Mouse (Mus musculus) CH12.LX (cell line): ENCODE results near the gene Rsbn1. TPM values are rescaled to one million over a fixed set of nuclear protein-coding genes. Genes with fewer than 3 reads are reported as not detected.

Experiments
- DNase-seq: peaks from one replicate; pipeline ENCODE4 v3.0.0-alpha.2; 2013; ENCODE audit errors: extremely low read depth
- H3K27ac ChIP-seq: 2 replicates; pipeline ENCODE4 v1.5.1; 2012; ENCODE audit warnings: low read depth, mild to moderate bottlenecking, control low read depth, moderate library complexity; ENCODE audit not compliant: insufficient read depth
- H3K27me3 ChIP-seq: replicated peaks from 2 replicates; pipeline ENCODE3; 2012; ENCODE audit warnings: inconsistent platforms
- H3K36me3 ChIP-seq, 2 experiments: replicated peaks in 1 of 2; 2 replicates each; pipeline versions ENCODE3 to v1.6.1; 2012; ENCODE audit warnings: inconsistent platforms in 1 of 2, low read length in 1 of 2, mild to moderate bottlenecking in 1 of 2, mixed read lengths in 1 of 2, moderate library complexity in 1 of 2; ENCODE audit not compliant: control insufficient read depth in 1 of 2, insufficient read depth in 1 of 2
- H3K4me1 ChIP-seq, 2 experiments: 2 replicates each; pipeline ENCODE4 v1.6.1; 2012; ENCODE audit warnings: inconsistent platforms in 1 of 2, moderate library complexity in 1 of 2; ENCODE audit not compliant: insufficient read depth in 2 of 2, control insufficient read depth in 1 of 2
- H3K4me2 ChIP-seq: 2 replicates; pipeline ENCODE4 v1.6.1; 2012; ENCODE audit warnings: low read depth, mild to moderate bottlenecking, control low read depth; ENCODE audit not compliant: poor library complexity, insufficient read depth, severe bottlenecking
- H3K4me3 ChIP-seq, 3 experiments: fragments of 150-350 bp in 1 of 3; sonication (generic) in 1 of 3; replicated peaks in 1 of 3; 2 replicates each; pipeline versions ENCODE3 to v1.5.1; 2011 to 2012; ENCODE audit warnings: low read depth in 2 of 3, low read length in 2 of 3, mild to moderate bottlenecking in 2 of 3, moderate library complexity in 2 of 3, control low read depth in 1 of 3, improper control_type of control experiment in 1 of 3, inconsistent platforms in 1 of 3, mixed read lengths in 1 of 3; ENCODE audit not compliant: poor library complexity in 1 of 3
- H3K79me2 ChIP-seq: replicated peaks from 2 replicates; pipeline ENCODE4 v1.6.1; 2012; ENCODE audit warnings: mild to moderate bottlenecking, moderate library complexity; ENCODE audit not compliant: control insufficient read depth, poor library complexity, insufficient read depth, severe bottlenecking; ENCODE audit errors: extremely low read depth
- H3K9ac ChIP-seq: 2 replicates; pipeline ENCODE4 v1.6.1; 2012; ENCODE audit warnings: low read depth, mild to moderate bottlenecking, control low read depth, moderate library complexity; ENCODE audit not compliant: insufficient read depth
- H3K9me3 ChIP-seq: replicated peaks from 2 replicates; pipeline ENCODE3; 2012; ENCODE audit warnings: low read length, inconsistent platforms, mixed read lengths
- BHLHE40 ChIP-seq: IDR thresholded peaks from 2 replicates; pipeline ENCODE4 v1.6.1; 2011; ENCODE audit warnings: mild to moderate bottlenecking, low read depth, low read length, improper control_type of control experiment
- CHD2 ChIP-seq: IDR thresholded peaks from 2 replicates; pipeline ENCODE4 v1.6.1; 2011; ENCODE audit warnings: low read length, improper control_type of control experiment
- CTCF ChIP-seq, 2 experiments: IDR thresholded peaks in 1 of 2; conservative IDR thresholded peaks in 1 of 2; 2 replicates each; pipeline ENCODE4 v1.5.1; 2011 to 2012; ENCODE audit warnings: low read depth in 2 of 2, low read length in 2 of 2, improper control_type of control experiment in 1 of 2, inconsistent platforms in 1 of 2, mild to moderate bottlenecking in 1 of 2, moderate library complexity in 1 of 2
- ELF1 ChIP-seq: IDR thresholded peaks from 2 replicates; pipeline ENCODE4 v1.6.1; 2014; ENCODE audit warnings: low read depth, mild to moderate bottlenecking, inconsistent platforms, low read length, improper control_type of control experiment
- GABPA ChIP-seq: IDR thresholded peaks from 2 replicates; pipeline ENCODE4 v1.6.1; 2012; ENCODE audit warnings: low read depth, low read length, improper control_type of control experiment, inconsistent platforms; ENCODE audit not compliant: insufficient replicate concordance
- HCFC1 ChIP-seq: IDR thresholded peaks from 2 replicates; pipeline ENCODE4 v1.6.1; 2012; ENCODE audit warnings: low read depth, mild to moderate bottlenecking, inconsistent platforms, low read length, improper control_type of control experiment
- IRF4 ChIP-seq: IDR thresholded peaks from 2 replicates; pipeline ENCODE4 v1.6.1; 2014; ENCODE audit warnings: low read depth, mild to moderate bottlenecking, inconsistent platforms, low read length, improper control_type of control experiment
- JUND ChIP-seq: conservative IDR thresholded peaks from 2 replicates; pipeline ENCODE4 v1.6.1; 2011; ENCODE audit warnings: low read depth, low read length, improper control_type of control experiment
- KAT2A ChIP-seq: IDR thresholded peaks from 2 replicates; pipeline ENCODE4 v1.6.1; 2012; ENCODE audit warnings: low read length, improper control_type of control experiment, inconsistent platforms; ENCODE audit not compliant: insufficient replicate concordance
- MAFK ChIP-seq: IDR thresholded peaks from 2 replicates; pipeline ENCODE4 v1.6.1; 2011; ENCODE audit warnings: low read length, improper control_type of control experiment; ENCODE audit not compliant: insufficient replicate concordance
- MAX ChIP-seq: IDR thresholded peaks from 2 replicates; pipeline ENCODE4 v1.6.1; 2011; ENCODE audit warnings: low read length, improper control_type of control experiment
- MAZ ChIP-seq: IDR thresholded peaks from 2 replicates; pipeline ENCODE4 v1.6.1; 2012; ENCODE audit warnings: low read depth, mild to moderate bottlenecking, inconsistent platforms, low read length, improper control_type of control experiment, moderate library complexity
- MEF2A ChIP-seq: IDR thresholded peaks from 2 replicates; pipeline ENCODE4 v1.6.1; 2014; ENCODE audit warnings: low read depth, mild to moderate bottlenecking, inconsistent platforms, low read length, improper control_type of control experiment, borderline replicate concordance
- MXI1 ChIP-seq: IDR thresholded peaks from 2 replicates; pipeline ENCODE4 v1.6.1; 2011; ENCODE audit warnings: mild to moderate bottlenecking, low read depth, low read length, improper control_type of control experiment
- NELFE ChIP-seq: IDR thresholded peaks from 2 replicates; pipeline ENCODE4 v1.6.1; 2011; ENCODE audit warnings: low read depth, low read length, improper control_type of control experiment
- NRF1 ChIP-seq: IDR thresholded peaks from 2 replicates; pipeline ENCODE4 v1.6.1; 2014; ENCODE audit warnings: low read depth, mild to moderate bottlenecking, inconsistent platforms, low read length, improper control_type of control experiment, moderate library complexity
- POLR2A ChIP-seq: IDR thresholded peaks from 2 replicates; pipeline ENCODE4 v1.6.1; 2011; ENCODE audit warnings: low read depth, mild to moderate bottlenecking, improper control_type of control experiment, low read length
- POLR2AphosphoS2 ChIP-seq: IDR thresholded peaks from 2 replicates; pipeline ENCODE4 v1.6.1; 2011; ENCODE audit warnings: low read depth, low read length, improper control_type of control experiment
- SIN3A ChIP-seq: IDR thresholded peaks from 2 replicates; pipeline ENCODE4 v1.6.1; 2012; ENCODE audit warnings: low read length, improper control_type of control experiment, inconsistent platforms
- SMC3 ChIP-seq: IDR thresholded peaks from 2 replicates; pipeline ENCODE4 v1.6.1; 2011; ENCODE audit warnings: low read depth, low read length, improper control_type of control experiment
- TBP ChIP-seq: conservative IDR thresholded peaks from 2 replicates; pipeline ENCODE4 v1.6.1; 2011; ENCODE audit warnings: low read depth, low read length, improper control_type of control experiment
- TCF12 ChIP-seq: IDR thresholded peaks from 2 replicates; pipeline ENCODE4 v1.6.1; 2014; ENCODE audit warnings: low read depth, mild to moderate bottlenecking, inconsistent platforms, low read length, improper control_type of control experiment
- USF1 ChIP-seq: IDR thresholded peaks from 2 replicates; pipeline ENCODE4 v1.6.1; 2014; ENCODE audit warnings: low read depth, mild to moderate bottlenecking, inconsistent platforms, low read length, improper control_type of control experiment
- ZC3H11A ChIP-seq: IDR thresholded peaks from 2 replicates; pipeline ENCODE4 v1.6.1; 2012; ENCODE audit warnings: low read depth, mild to moderate bottlenecking, inconsistent platforms, low read length, improper control_type of control experiment
- ZMIZ1 ChIP-seq: IDR thresholded peaks from 2 replicates; pipeline ENCODE4 v1.6.1; 2012; ENCODE audit warnings: low read depth, mild to moderate bottlenecking, inconsistent platforms, low read length, improper control_type of control experiment
- ZNF384 ChIP-seq: IDR thresholded peaks from 2 replicates; pipeline ENCODE4 v1.6.1; 2012; ENCODE audit warnings: low read depth, low read length, improper control_type of control experiment, inconsistent platforms
- dilution Hi-C: fragments of 300-500 bp; cut with MboI; formaldehyde crosslinking; loops from 2 replicates; pipeline ENCODE4 v1.14.3; 2020; ENCODE audit warnings: low sequenced_read_pairs; ENCODE audit not compliant: extremely low pct_unique_long_range_greater_than_20kb, extremely low pct_ligation_motif_present
- in situ Hi-C: fragments of 300-500 bp; cut with MboI; formaldehyde crosslinking; loops from 3 replicates; pipeline ENCODE4 v1.14.3; 2019; ENCODE audit warnings: low sequenced_read_pairs, low pct_ligation_motif_present, low pct_unique_long_range_greater_than_20kb, mixed read lengths
- polyA plus RNA-seq: library from polyadenylated mRNA; unstranded; fragments of >175 nt; gene quantifications from 2 replicates; pipeline ENCODE4 v1.2.1, GENCODE M21; 2012; ENCODE audit warnings: low read depth; ENCODE audit not compliant: insufficient read length
- total RNA-seq, 2 experiments: library from RNA; depleted of rRNA; stranded (reverse); fragments of 300-350 nt in 1 of 2; fragments of >200 nt in 1 of 2; gene quantifications; 2 replicates each; pipeline ENCODE4 v1.2.3; 2012 to 2014

Gene Rsbn1
- 13.0 and 13.4 TPM in 2 replicates for total RNA-seq (2012; rRNA removed)
- total RNA-seq (2014; rRNA removed) = 19.6 and 23.5 TPM in 2 replicates
- polyA plus RNA-seq = 13.8 and 14.5 TPM in 2 replicates

- peak; percentile 98 for DNase-seq
- peak within 1 kb of the TSS; percentile 39; the same call in 1 of the 2 replicates for H3K4me2 ChIP-seq
- no peaks in the 10 kb centered on the region for H3K9me3 ChIP-seq
- in situ Hi-C loops (no loop called here), dilution Hi-C loops (no loop called here)
- peak within 1 kb of the TSS; percentile 89 for H3K27ac ChIP-seq
- H3K9ac ChIP-seq = peak within 1 kb of the TSS; percentile 94
- TF ChIP-seq MAFK = no peak
- TF ChIP-seq MXI1 = peak; percentile 85
- peak; percentile 36 for TF ChIP-seq NELFE
- TF ChIP-seq ELF1 = peak; percentile 94
- TF ChIP-seq MEF2A = peak; percentile 68; the same call in 1 of the 2 replicates
- peak in 1 of 2 experiments; percentile 21; a peak in 1 of 4 replicates for TF ChIP-seq CTCF (conservative IDR thresholded peaks at IDR 0.05 in 1 of 2, IDR thresholded peaks at IDR 0.05 in 1 of 2; ENCODE audit: low read depth in 2 of 2, low read length in 2 of 2)
- TF ChIP-seq HCFC1 = peak; percentile 98
- peak; percentile 91 for TF ChIP-seq NRF1
- TF ChIP-seq CHD2 = peak; percentile 95
- peak; percentile 72 for TF ChIP-seq TCF12
- TF ChIP-seq TBP = peak; percentile 45; the same call in 1 of the 2 replicates
- TF ChIP-seq SMC3 = no peak
- peak; percentile 94 for TF ChIP-seq SIN3A
- TF ChIP-seq USF1 = no peak
- TF ChIP-seq IRF4 = peak; percentile 76
- TF ChIP-seq BHLHE40 = peak; percentile 94
- TF ChIP-seq MAZ = peak; percentile 98
- no peak; the same call in 1 of the 2 replicates for TF ChIP-seq ZNF384
- TF ChIP-seq KAT2A = peak; percentile 94; the same call in 1 of the 2 replicates
- TF ChIP-seq GABPA = peak; percentile 65; the same call in 1 of the 2 replicates
- TF ChIP-seq ZC3H11A = no peak
- TF ChIP-seq POLR2A = peak; percentile 84
- peak; percentile 87 for TF ChIP-seq POLR2AphosphoS2
- TF ChIP-seq JUND = no peak
- peak; percentile 73 for TF ChIP-seq MAX
- peak; percentile 60; the same call in 1 of the 2 replicates for TF ChIP-seq ZMIZ1
- peak within 1 kb of the TSS; percentile 92 to 93 (median 93) for H3K4me3 ChIP-seq
- peaks cover 34% of the 10 kb centered on the region for H3K79me2 ChIP-seq
- no peaks in the 10 kb centered on the region for H3K4me1 ChIP-seq
- no peaks in the 10 kb centered on the region for H3K27me3 ChIP-seq
- peaks cover 17 to 23% of the 10 kb centered on the region in 2 experiments for H3K36me3 ChIP-seq
Observed at GRCm38 (mm10) chr3:103914010-103914669, at the start of gene Rsbn1. Gene Rsbn1 (plus strand): TSS chr3:103914120.
